Mouse (Mus musculus): ENCODE measurements around the gene Serinc4. TPM values are rescaled to one million over a fixed set of nuclear protein-coding genes. Genes with fewer than 3 reads are reported as not detected.

Serinc4 gene
- polyA plus RNA-seq, 1 experiment from 2014 or later, result 0.28 TPM

GRCm38 (mm10) chr2:121460071-121460470, 3.5 kb upstream of the Serinc4 start:
- Histone ChIP-seq H3K4me1 (peaks cover 16% of the 10 kb centered on the region), H3K36me3 (peaks cover 37% of the 10 kb centered on the region), H3K9me3 (replicated peaks) (no peaks in the 10 kb centered on the region), H3K27me3 (ENCODE audit: low read depth, poor library complexity, severe bottlenecking) (no peaks in the 10 kb centered on the region), H3K4me3 (no peak overlapping the region), H3K27ac (replicated peaks) (no peak overlapping the region)
- 82% methylated on average over 2 of the region's 2 CpGs for WGBS
- DNase-seq (ENCODE audit: low spot score), result no peak

DNA sequence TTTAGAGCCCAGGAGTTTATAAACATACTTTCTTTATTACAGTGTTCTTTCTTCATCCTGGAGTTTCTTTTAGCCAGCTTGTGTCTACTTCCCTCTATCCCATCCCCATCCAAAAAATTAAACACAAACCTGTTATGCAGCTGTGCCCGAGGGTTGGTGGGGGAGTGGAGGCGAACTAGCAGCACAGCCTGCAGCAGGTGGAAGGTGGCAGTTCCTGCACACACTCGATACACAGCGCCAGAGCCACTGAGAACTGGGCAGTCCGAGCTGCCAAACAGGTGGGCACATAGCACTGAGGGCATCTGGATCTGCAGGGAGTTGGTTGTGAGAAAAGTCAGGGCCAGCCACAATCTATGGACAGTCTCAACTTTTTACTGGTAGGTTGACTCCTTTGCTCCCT, 1.0 kb downstream of the Serinc4 start:
- no peak overlapping the region for H3K27ac ChIP-seq (replicated peaks)
- WGBS, result 81% methylated on average over 5 of the region's 5 CpGs
- H3K9me3 ChIP-seq (replicated peaks), result no peaks in the 10 kb centered on the region
- H3K4me3 ChIP-seq, result 0 out of 2 replicates have a peak overlapping the region, but pooled peaks have one; percentile 7
- H3K4me1 ChIP-seq, result peaks cover 34% of the 10 kb centered on the region
- no peak for DNase-seq (ENCODE audit: low spot score)
- no peaks in the 10 kb centered on the region for H3K27me3 ChIP-seq (ENCODE audit: low read depth, poor library complexity, severe bottlenecking)
- peaks cover 62% of the 10 kb centered on the region for H3K36me3 ChIP-seq

GRCm38 (mm10) chr2:121453917-121454316, 2.7 kb downstream of the Serinc4 start:
- WGBS, result 88% methylated on average over 6 of the region's 6 CpGs
- Histone ChIP-seq H3K27ac (replicated peaks) (no peak overlapping the region), H3K4me1 (peaks cover 39% of the 10 kb centered on the region), H3K36me3 (peaks cover 46% of the 10 kb centered on the region), H3K9me3 (replicated peaks) (no peaks in the 10 kb centered on the region), H3K4me3 (no peak overlapping the region), H3K27me3 (ENCODE audit: low read depth, poor library complexity, severe bottlenecking) (no peaks in the 10 kb centered on the region)
- DNase-seq (ENCODE audit: low spot score), result no peak

GRCm38 (mm10) chr2:121452990-121453389, 3.6 kb downstream of the Serinc4 start, which contains the start of gene Hypk:
TSS of gene Hypk (plus strand) at chr2:121453290.
- Histone ChIP-seq H3K4me1 (peaks cover 42% of the 10 kb centered on the region), H3K27me3 (ENCODE audit: low read depth, poor library complexity, severe bottlenecking) (no peaks in the 10 kb centered on the region), H3K9me3 (replicated peaks) (no peaks in the 10 kb centered on the region), H3K36me3 (peaks cover 36% of the 10 kb centered on the region), H3K4me3 (0 out of 2 replicates have a peak within 1 kb of the TSS, but pooled peaks have one; percentile 2), H3K27ac (replicated peaks) (no peak within 1 kb of the TSS)
- 85% methylated on average over 4 of the region's 4 CpGs for WGBS
- DNase-seq (ENCODE audit: low spot score), result no peak

DNA sequence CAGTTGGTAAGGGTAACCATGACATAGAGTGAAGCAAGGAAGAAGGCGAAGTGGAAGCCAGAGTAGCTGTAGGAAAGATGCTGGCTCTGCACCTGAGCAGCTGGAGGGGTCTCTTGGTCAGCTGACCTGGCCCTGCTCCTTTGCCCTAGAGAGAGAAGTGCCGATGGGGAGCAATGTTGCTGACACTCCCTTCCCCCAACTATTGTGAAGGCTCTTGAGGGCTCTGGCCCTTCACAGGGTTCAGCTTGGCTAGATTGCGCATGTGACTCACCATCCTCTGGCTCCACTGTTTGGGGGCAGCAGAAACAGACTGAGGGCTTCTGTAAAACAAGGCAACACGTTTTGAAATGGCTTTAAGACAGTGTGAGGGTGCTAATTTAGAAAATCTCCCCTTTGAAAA, 4.2 kb downstream of the Serinc4 start:
- WGBS, result 90% methylated on average over 4 of the region's 4 CpGs
- no peak overlapping the region for H3K27ac ChIP-seq (replicated peaks)
- peaks cover 40% of the 10 kb centered on the region for H3K4me1 ChIP-seq
- H3K4me3 ChIP-seq, result 0 out of 2 replicates have a peak overlapping the region, but pooled peaks have one; percentile 2
- no peaks in the 10 kb centered on the region for H3K27me3 ChIP-seq (ENCODE audit: low read depth, poor library complexity, severe bottlenecking)
- peaks cover 36% of the 10 kb centered on the region for H3K36me3 ChIP-seq
- DNase-seq (ENCODE audit: low spot score), result no peak
- no peaks in the 10 kb centered on the region for H3K9me3 ChIP-seq (replicated peaks)

GRCm38 (mm10) chr2:121450093-121450492, 6.5 kb downstream of the Serinc4 start:
- 4% methylated on average over 7 of the region's 7 CpGs for WGBS

DNA sequence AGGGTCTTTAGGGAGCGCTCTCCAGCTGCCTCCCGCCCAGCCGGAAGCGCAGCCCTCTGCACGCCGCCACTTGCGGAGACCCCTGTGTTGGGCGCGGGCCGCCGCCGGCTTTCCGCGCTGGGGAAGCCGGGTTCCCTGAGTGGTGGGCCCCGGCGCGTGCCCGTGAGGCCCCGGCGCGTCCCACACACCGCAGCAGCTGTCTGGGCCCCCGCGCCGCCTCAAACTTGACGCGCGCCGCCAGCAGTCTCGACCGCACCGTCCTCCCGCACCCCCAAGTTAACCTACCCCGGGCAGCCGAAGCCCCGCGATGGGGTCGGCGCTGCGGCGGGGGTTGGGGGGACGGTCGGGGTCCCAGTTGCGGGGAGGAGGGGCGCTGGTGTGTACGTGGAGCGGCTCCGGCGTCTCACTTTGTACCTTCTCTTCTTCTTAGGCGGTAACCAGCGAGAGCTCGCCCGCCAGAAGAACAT, 7.0 kb downstream of the Serinc4 start:
- H3K27ac ChIP-seq (replicated peaks), result peak overlapping the region; percentile 96
- H3K9me3 ChIP-seq (replicated peaks), result no peaks in the 10 kb centered on the region
- peaks cover 35% of the 10 kb centered on the region for H3K36me3 ChIP-seq
- WGBS, result under 1% methylated on average over 54 of the region's 54 CpGs
- DNase-seq (ENCODE audit: low spot score), result no peak
- H3K27me3 ChIP-seq (ENCODE audit: low read depth, poor library complexity, severe bottlenecking), result no peaks in the 10 kb centered on the region
- H3K4me1 ChIP-seq, result peaks cover 33% of the 10 kb centered on the region
- H3K4me3 ChIP-seq, result peak overlapping the region; percentile 99

More at GRCm38 (mm10) chr2:121450093-121450492, 6.5 kb downstream of the Serinc4 start:
- no peaks in the 10 kb centered on the region for H3K9me3 ChIP-seq (replicated peaks)
- H3K27ac ChIP-seq (replicated peaks), result peak overlapping the region; percentile 96
- H3K4me1 ChIP-seq, result peaks cover 33% of the 10 kb centered on the region
- no peaks in the 10 kb centered on the region for H3K27me3 ChIP-seq (ENCODE audit: low read depth, poor library complexity, severe bottlenecking)
- H3K4me3 ChIP-seq, result peak overlapping the region; percentile 99
- H3K36me3 ChIP-seq, result peaks cover 36% of the 10 kb centered on the region
- peak; percentile 20 for DNase-seq (ENCODE audit: low spot score)

DNA sequence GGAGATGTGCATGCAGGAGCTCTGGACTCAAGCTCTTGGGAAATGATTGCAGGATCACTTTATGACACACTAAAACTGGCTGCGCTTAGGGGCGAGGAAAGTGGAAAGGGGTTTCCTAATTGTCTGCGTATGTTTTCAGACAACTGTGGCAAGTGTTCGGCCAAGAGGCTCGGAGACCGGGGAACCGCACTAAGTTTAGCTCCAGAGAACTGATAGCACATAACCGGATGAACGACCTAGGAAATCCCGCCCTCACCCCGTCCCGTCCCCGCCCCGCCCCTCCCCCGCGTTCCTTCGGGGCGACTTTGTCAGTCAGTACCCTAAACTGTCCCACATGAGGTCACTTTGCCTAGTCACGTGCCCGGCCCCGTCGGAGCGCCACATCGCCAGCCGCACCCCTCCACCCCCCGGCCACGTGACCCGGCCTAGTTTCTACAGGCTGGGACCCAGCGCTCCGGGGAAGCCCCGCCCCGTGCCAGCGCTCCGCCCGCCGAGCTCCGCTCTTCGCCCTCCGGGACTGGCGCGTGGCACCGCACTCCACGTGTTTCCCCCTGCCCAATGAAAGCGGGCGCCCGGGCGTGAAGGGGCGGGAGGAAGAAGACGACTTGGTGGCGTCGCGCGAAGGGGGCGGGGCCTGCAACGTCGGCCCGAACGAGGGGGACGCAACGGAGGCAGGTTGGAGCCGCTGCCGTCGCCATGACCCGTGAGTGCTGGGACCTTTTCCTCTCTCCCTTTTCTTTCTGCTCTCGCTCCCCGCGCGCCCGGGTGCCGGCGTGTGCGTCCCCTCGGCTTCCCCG, 7.6 kb downstream of the Serinc4 start, which contains the start of gene Serf2:
Serf2 (plus strand) TSS at position 457 of the 797 bp plus-strand sequence.
- no peaks in the 10 kb centered on the region for H3K9me3 ChIP-seq (replicated peaks)
- 0 out of 2 replicates have a peak, but pooled peaks cover 4% of the 10 kb centered on the region for H3K27me3 ChIP-seq (ENCODE audit: low read depth, poor library complexity, severe bottlenecking)
- peaks cover 33% of the 10 kb centered on the region for H3K4me1 ChIP-seq
- H3K4me3 ChIP-seq, result peak within 1 kb of the TSS; percentile 99
- H3K36me3 ChIP-seq, result peaks cover 28% of the 10 kb centered on the region
- peak within 1 kb of the TSS; percentile 96 for H3K27ac ChIP-seq (replicated peaks)
- peak; percentile 100 for DNase-seq (ENCODE audit: low spot score)
- under 1% methylated on average over 74 of the region's 74 CpGs for WGBS

DNA sequence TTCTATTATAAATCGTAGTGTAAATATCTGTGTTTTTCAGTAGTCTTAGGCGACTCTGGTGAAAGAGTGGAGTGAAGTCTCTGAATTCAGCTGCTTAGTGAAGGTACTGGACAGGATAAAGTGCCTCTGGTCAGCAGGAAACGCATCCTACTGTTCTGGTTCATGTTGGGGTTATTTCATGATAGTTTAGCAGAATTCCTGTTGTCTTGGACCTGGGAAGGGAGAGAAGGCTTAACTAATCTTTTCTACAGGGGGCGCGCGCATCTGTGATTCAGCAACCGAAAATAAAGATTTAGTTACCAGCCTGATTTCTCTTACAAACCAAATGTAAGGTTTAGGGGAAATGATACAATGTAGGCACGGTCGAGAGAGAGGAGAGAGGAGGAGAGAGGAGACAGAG, 8.4 kb downstream of the Serinc4 start:
- no peak for DNase-seq (ENCODE audit: low spot score)

GRCm38 (mm10) chr2:121447006-121447405, 9.6 kb downstream of the Serinc4 start:
- peaks cover 23% of the 10 kb centered on the region for H3K27me3 ChIP-seq (ENCODE audit: low read depth, poor library complexity, severe bottlenecking)
- H3K36me3 ChIP-seq, result peaks cover 9% of the 10 kb centered on the region
- WGBS, result 88% methylated on average over 3 of the region's 3 CpGs
- no peak for DNase-seq (ENCODE audit: low spot score)
- H3K9me3 ChIP-seq (replicated peaks), result no peaks in the 10 kb centered on the region
- H3K4me1 ChIP-seq, result peaks cover 40% of the 10 kb centered on the region
- no peak overlapping the region for H3K4me3 ChIP-seq
- H3K27ac ChIP-seq (replicated peaks), result no peak overlapping the region

More for the DNA sequence above, 8.4 kb downstream of the Serinc4 start:
- Histone ChIP-seq H3K27me3 (ENCODE audit: low read depth, poor library complexity, severe bottlenecking) (peaks cover 12% of the 10 kb centered on the region), H3K9me3 (replicated peaks) (no peaks in the 10 kb centered on the region), H3K4me3 (peak overlapping the region; percentile 99), H3K36me3 (peaks cover 20% of the 10 kb centered on the region), H3K4me1 (peaks cover 32% of the 10 kb centered on the region), H3K27ac (replicated peaks) (peak overlapping the region; percentile 96)
- 20% methylated on average over 9 of the region's 9 CpGs for WGBS

DNA sequence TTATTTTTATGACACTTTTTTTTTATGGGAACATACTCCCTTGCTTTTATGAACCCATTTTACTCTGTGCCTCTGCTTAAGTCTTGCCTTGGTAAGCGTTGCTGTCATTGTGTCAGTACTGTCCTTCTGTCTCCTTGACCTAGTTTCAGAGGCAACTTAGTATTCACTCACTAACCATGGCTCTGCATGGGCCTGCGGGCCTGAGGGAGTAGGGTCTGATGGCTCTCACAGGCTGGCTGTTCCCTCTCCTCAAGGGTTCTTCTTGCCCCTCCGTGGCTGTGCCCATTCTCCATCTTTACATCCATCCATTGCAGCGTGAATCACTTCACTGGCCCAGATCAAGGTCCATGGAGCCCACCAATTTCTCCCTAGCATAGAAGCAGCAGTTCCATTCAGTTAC, 10.1 kb downstream of the Serinc4 start:
- H3K4me3 ChIP-seq, result no peak overlapping the region
- H3K27me3 ChIP-seq (ENCODE audit: low read depth, poor library complexity, severe bottlenecking), result peaks cover 28% of the 10 kb centered on the region
- no peak for DNase-seq (ENCODE audit: low spot score)
- H3K36me3 ChIP-seq, result peaks cover 7% of the 10 kb centered on the region
- no peaks in the 10 kb centered on the region for H3K9me3 ChIP-seq (replicated peaks)
- H3K4me1 ChIP-seq, result peaks cover 43% of the 10 kb centered on the region
- H3K27ac ChIP-seq (replicated peaks), result no peak overlapping the region
- 78% methylated on average over 4 of the region's 4 CpGs for WGBS

DNA sequence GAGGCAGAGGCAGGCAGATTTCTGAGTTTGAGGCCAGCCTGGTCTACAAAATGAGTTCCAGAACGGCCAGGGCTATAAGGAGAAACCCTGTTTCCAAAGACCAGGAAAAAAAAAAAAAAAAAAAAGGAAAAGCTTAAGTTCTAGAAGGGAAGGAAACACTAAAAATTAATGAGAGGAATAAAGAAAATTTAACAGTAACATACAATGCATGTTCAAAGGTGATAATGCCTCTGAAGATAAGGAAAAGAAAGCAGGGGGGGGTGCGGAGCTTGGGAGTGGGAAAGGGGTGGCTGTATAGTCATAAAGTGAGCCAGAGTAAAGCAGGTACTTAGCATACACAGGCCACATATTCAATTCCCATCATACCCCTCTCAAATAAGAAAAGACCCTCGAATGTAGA, 11.5 kb downstream of the Serinc4 start:
- no peak for DNase-seq (ENCODE audit: low spot score)
- WGBS, result 84% methylated on average over 3 of the region's 3 CpGs

DNA sequence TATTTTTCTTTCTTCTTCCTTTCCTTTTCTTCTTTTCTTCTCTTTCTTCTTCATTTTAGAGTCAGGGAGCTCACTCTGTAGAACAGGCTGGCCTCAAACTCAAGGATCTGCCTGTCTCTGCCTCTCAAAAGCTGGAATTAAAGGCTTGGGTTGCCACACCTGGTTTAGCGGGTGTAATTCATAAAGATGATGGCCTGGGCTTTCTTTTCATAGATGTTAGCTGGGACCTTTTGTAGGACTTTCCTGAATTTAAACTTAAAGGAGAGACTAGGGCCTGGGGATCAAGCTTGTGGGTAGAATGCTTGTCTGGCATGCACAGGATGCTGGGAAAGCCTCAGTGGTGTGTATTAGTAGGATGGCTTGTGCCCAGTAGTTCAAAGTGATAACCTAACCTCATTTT, 12.4 kb downstream of the Serinc4 start, which contains the start of gene Ell3:
Ell3 (minus strand) TSS at position 101 of the 400 bp plus-strand sequence.
- Histone ChIP-seq H3K36me3 (peaks cover 10% of the 10 kb centered on the region), H3K27me3 (ENCODE audit: low read depth, poor library complexity, severe bottlenecking) (peaks cover 45% of the 10 kb centered on the region), H3K4me3 (0 out of 2 replicates have a peak within 1 kb of the TSS, but pooled peaks have one; percentile 57), H3K27ac (replicated peaks) (no peak within 1 kb of the TSS), H3K4me1 (peaks cover 28% of the 10 kb centered on the region), H3K9me3 (replicated peaks) (no peaks in the 10 kb centered on the region)
- no peak for DNase-seq (ENCODE audit: low spot score)
- WGBS, result 94% methylated on average over 1 of the region's 1 CpGs

More for the DNA sequence above, 11.5 kb downstream of the Serinc4 start:
- peaks cover under 1% of the 10 kb centered on the region; the same call in 1 of the 2 replicates for H3K36me3 ChIP-seq
- peaks cover 30% of the 10 kb centered on the region for H3K4me1 ChIP-seq
- no peak overlapping the region for H3K27ac ChIP-seq (replicated peaks)
- no peak overlapping the region for H3K4me3 ChIP-seq
- peaks cover 39% of the 10 kb centered on the region for H3K27me3 ChIP-seq (ENCODE audit: low read depth, poor library complexity, severe bottlenecking)
- H3K9me3 ChIP-seq (replicated peaks), result no peaks in the 10 kb centered on the region

Data from midbrain, embryonic 10.5 days (tissue).